Mouse (Mus musculus) ES-E14 (cell line): ENCODE results near the gene Auh. TPM values are rescaled to one million over a fixed set of nuclear protein-coding genes. Genes with fewer than 3 reads are reported as not detected.

Source experiments
- DNase-seq: peaks from one replicate; pipeline ENCODE4 v3.0.0-alpha.2; 2013; ENCODE audit warnings: low read depth, low spot score
- H3K27ac ChIP-seq: 2 replicates; pipeline ENCODE4 v1.5.1; 2012; ENCODE audit warnings: low read depth, mild to moderate bottlenecking, low read length, moderate library complexity, mixed read lengths; ENCODE audit not compliant: poor library complexity, insufficient read depth, severe bottlenecking
- H3K36me3 ChIP-seq: 2 replicates; pipeline ENCODE4 v1.6.1; 2012; ENCODE audit warnings: mild to moderate bottlenecking, low read length, moderate library complexity, mixed read lengths; ENCODE audit not compliant: control insufficient read depth, poor library complexity, insufficient read depth, severe bottlenecking
- H3K4me1 ChIP-seq, 2 experiments: fragments of 150-350 bp in 1 of 2; sonication (generic) in 1 of 2; 2 replicates each; pipeline ENCODE4 v1.6.1; 2012; ENCODE audit warnings: low read length in 2 of 2, mild to moderate bottlenecking in 1 of 2, mixed read lengths in 1 of 2; ENCODE audit not compliant: control insufficient read depth in 2 of 2, insufficient read depth in 2 of 2, poor library complexity in 1 of 2
- H3K4me3 ChIP-seq, 2 experiments: fragments of 150-350 bp in 1 of 2; sonication (generic) in 1 of 2; 2 replicates each; pipeline ENCODE4 v1.5.1; 2012; ENCODE audit warnings: low read length in 2 of 2, low read depth in 1 of 2, mild to moderate bottlenecking in 1 of 2, mixed read lengths in 1 of 2; ENCODE audit not compliant: insufficient read depth in 1 of 2, poor library complexity in 1 of 2, severe bottlenecking in 1 of 2
- H3K9ac ChIP-seq: 2 replicates; pipeline ENCODE4 v1.6.1; 2012; ENCODE audit warnings: low read depth, mild to moderate bottlenecking, low read length, mixed read lengths; ENCODE audit not compliant: poor library complexity, insufficient read depth, severe bottlenecking
- H3K9me3 ChIP-seq: fragments of 150-350 bp; sonication (generic); 2 replicates; pipeline ENCODE4 v1.6.1; 2012; ENCODE audit warnings: low read depth, mild to moderate bottlenecking, low read length; ENCODE audit not compliant: control insufficient read depth, insufficient read depth
- CHD2 ChIP-seq: IDR thresholded peaks from 2 replicates; pipeline ENCODE4 v1.6.1; 2014; ENCODE audit warnings: mild to moderate bottlenecking, low read depth, low read length, inconsistent platforms
- HCFC1 ChIP-seq: IDR thresholded peaks from 2 replicates; pipeline ENCODE4 v1.6.1; 2012; ENCODE audit warnings: low read length, inconsistent platforms, borderline replicate concordance; ENCODE audit not compliant: insufficient read depth
- MAFK ChIP-seq: IDR thresholded peaks from 2 replicates; pipeline ENCODE4 v1.6.1; 2014; ENCODE audit warnings: mild to moderate bottlenecking, low read depth, low read length, inconsistent platforms; ENCODE audit not compliant: insufficient read depth
- ZC3H11A ChIP-seq: IDR thresholded peaks from 2 replicates; pipeline ENCODE4 v1.6.1; 2012; ENCODE audit warnings: low read depth, mild to moderate bottlenecking, inconsistent platforms, low read length, borderline replicate concordance
- ZNF384 ChIP-seq: IDR thresholded peaks from 2 replicates; pipeline ENCODE4 v1.6.1; 2012; ENCODE audit warnings: low read depth, low read length, inconsistent platforms
- in situ Hi-C, 2 experiments: fragments of 600-800 bp; cut with MboI; formaldehyde crosslinking; loops; one replicate each; pipeline ENCODE4 v1.15.1; 2025; ENCODE audit warnings: low sequenced_read_pairs in 2 of 2, inconsistent platforms in 1 of 2; ENCODE audit not compliant: unreplicated experiment in 2 of 2
- total RNA-seq: library from RNA; depleted of rRNA; stranded (reverse); fragments of 300-350 nt; gene quantifications from 2 replicates; pipeline ENCODE4 v1.2.3, GENCODE M21; 2012

The Auh gene
- total RNA-seq, 1 experiment: 14.5 TPM

- H3K4me1 ChIP-seq: peaks cover 4 to 13% of the 10 kb centered on the region in 2 experiments; a peak in 1 of 4 replicates
- DNase-seq: no peak
- no peak overlapping the region for H3K9ac ChIP-seq
- in situ Hi-C loops: no loop called here
- no peak overlapping the region for H3K4me3 ChIP-seq
- H3K27ac ChIP-seq: no peak overlapping the region
- no peak for TF ChIP-seq MAFK
- TF ChIP-seq ZNF384: no peak
- TF ChIP-seq CHD2: no peak
- no peak for TF ChIP-seq HCFC1
- TF ChIP-seq ZC3H11A: no peak
- no peaks in the 10 kb centered on the region for H3K9me3 ChIP-seq
- no peaks in the 10 kb centered on the region for H3K36me3 ChIP-seq
These were observed 49.1 kb downstream of the Auh start for GRCm38 (mm10) chr13:52880386-52880785.

GRCm38 (mm10) chr13:52879918-52880317 is 49.6 kb downstream of the Auh start:
- Histone ChIP-seq H3K27ac (no peak overlapping the region), H3K4me3 (no peak overlapping the region), H3K36me3 (no peaks in the 10 kb centered on the region), H3K9me3 (no peaks in the 10 kb centered on the region), H3K4me1 (peaks cover 4 to 13% of the 10 kb centered on the region in 2 experiments; a peak in 1 of 4 replicates), H3K9ac (no peak overlapping the region)
- DNase-seq: peak; percentile 19
- TF ChIP-seq HCFC1 (no peak), CHD2 (no peak)
- in situ Hi-C loops: no loop called here

GRCm38 (mm10) chr13:52879291-52879690 is 50.2 kb downstream of the Auh start:
- H3K27ac ChIP-seq: no peak overlapping the region
- no peak for TF ChIP-seq ZNF384
- no peak for TF ChIP-seq CHD2
- TF ChIP-seq MAFK: no peak
- TF ChIP-seq ZC3H11A: no peak
- no peak for TF ChIP-seq HCFC1
- no peaks in the 10 kb centered on the region for H3K9me3 ChIP-seq
- H3K36me3 ChIP-seq: no peaks in the 10 kb centered on the region
- H3K4me1 ChIP-seq: peaks cover 4 to 13% of the 10 kb centered on the region in 2 experiments; a peak in 1 of 4 replicates
- H3K9ac ChIP-seq: no peak overlapping the region
- DNase-seq: no peak
- in situ Hi-C loops: no loop called here
- H3K4me3 ChIP-seq: no peak overlapping the region

GRCm38 (mm10) chr13:52878823-52879222 is 50.7 kb downstream of the Auh start:
- H3K27ac ChIP-seq: no peak overlapping the region

GRCm38 (mm10) chr13:52875541-52876325 is 53.7 kb downstream of the Auh start:
- H3K27ac ChIP-seq: no peak overlapping the region
- peaks cover 4 to 8% of the 10 kb centered on the region in 2 experiments; a peak in 1 of 4 replicates for H3K4me1 ChIP-seq
- H3K9ac ChIP-seq: no peak overlapping the region

More at GRCm38 (mm10) chr13:52878823-52879222, 50.7 kb downstream of the Auh start:
- Histone ChIP-seq H3K36me3 (no peaks in the 10 kb centered on the region), H3K9ac (no peak overlapping the region), H3K9me3 (no peaks in the 10 kb centered on the region), H3K4me3 (no peak overlapping the region), H3K4me1 (peaks cover 4 to 13% of the 10 kb centered on the region in 2 experiments; a peak in 1 of 4 replicates)
- TF ChIP-seq CHD2 (no peak), HCFC1 (no peak), ZNF384 (no peak), ZC3H11A (no peak), MAFK (no peak)
- no peak for DNase-seq
- in situ Hi-C loops: no loop called here

More at GRCm38 (mm10) chr13:52875541-52876325, 53.7 kb downstream of the Auh start:
- no peak for DNase-seq
- H3K36me3 ChIP-seq: no peaks in the 10 kb centered on the region
- in situ Hi-C loops: no loop called here
- TF ChIP-seq ZNF384: no peak
- H3K9me3 ChIP-seq: no peaks in the 10 kb centered on the region
- H3K4me3 ChIP-seq: peak overlapping the region in 1 of 2 experiments; percentile 26; a peak in 1 of 4 replicates
